Mouse (Mus musculus) CD8-positive naive resting alpha-beta T cell, adult 2 months (primary cell): ENCODE results near the gene Rac1.
"Not testable (repeated sequence)": the region's sequence is repeated elsewhere in the genome, so short reads cannot be mapped to it uniquely, and the experiment has no call there.

Experiments used
- DNase-seq, 2 experiments: peaks; one replicate each; pipeline ENCODE4 v3.0.0; 2022; ENCODE audit warnings: low read depth in 2 of 2, low spot score in 2 of 2

The Rac1 gene

GRCm38 (mm10) chr5:143526698-143527331 is 1.0 kb downstream of the Rac1 start:
- DNase-seq: peak; percentile 23 to 43

- DNase-seq: no peak
These were observed 2.2 kb downstream of the Rac1 start for GRCm38 (mm10) chr5:143525454-143526225.

GRCm38 (mm10) chr5:143522882-143523281 is 5.0 kb downstream of the Rac1 start:
- DNase-seq: no peak

DNA sequence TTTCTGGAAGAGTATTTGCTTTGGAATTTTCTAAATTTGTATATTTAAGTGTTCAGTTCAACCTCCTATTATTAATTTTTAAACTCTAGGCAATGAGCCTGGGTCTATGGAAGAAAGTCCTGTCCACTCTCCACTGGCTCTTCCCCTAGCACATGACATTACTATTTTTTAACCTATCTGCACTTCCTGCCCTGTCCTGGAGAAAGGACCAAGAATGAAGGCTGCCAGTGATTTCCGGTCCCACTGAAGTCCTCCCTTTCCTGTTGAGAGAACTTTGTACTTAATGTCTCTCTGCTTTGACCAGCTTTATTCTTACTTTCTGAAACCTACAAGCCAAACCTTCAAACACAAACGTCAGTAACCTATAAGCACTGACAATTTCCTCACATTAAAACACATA is 7.4 kb downstream of the Rac1 start:
- DNase-seq: no peak

DNA sequence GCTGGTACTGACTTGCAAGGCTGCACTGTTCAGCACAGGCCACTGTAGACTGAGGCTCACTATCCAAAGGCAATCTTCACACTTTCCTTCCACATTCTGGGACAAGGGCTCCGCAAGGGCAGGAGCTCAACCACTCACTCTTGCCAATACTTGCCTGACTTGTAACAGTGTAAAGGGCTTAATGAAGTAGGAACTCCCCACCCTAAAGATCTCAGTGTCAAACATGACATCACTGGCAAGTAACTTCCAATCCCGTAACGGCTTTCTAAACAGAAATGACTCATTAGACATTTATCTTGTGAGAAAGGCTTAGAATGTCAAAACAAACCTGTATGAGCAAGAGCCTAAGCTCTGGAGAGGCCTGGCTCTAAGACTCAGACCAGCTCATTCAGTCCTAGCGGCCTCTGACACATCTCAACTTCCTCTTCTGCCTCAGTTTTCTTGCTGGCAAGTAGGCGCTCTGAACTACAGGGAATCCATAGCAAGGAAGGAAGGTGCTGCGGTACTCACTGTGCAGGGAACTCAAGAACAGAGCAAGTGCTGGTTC is 9.7 kb downstream of the Rac1 start:
- DNase-seq: no peak

DNA sequence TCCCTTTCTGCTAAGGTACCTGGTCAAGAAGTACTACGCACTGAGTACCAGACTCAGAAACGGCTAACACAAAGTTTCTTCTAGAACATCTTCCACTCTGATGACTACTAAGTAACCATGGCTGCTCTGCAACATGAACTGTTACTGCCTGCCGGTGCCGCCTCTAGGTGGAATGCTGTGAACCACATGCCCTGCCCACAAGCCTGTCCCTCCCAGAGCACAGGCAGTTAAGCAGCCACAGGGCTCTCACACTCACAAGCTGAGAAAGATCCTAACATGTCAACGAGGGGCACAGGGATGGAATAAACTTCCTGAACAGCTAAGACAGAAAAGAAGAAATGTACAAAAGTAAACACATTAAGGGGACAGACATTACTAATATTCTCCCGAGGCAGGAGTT is 10.4 kb downstream of the Rac1 start:
- no peak for DNase-seq

- no peak for DNase-seq
These were observed 10.8 kb downstream of the Rac1 start for GRCm38 (mm10) chr5:143517005-143517404.

- no peak for DNase-seq
These were observed 13.0 kb downstream of the Rac1 start for GRCm38 (mm10) chr5:143514878-143515277.

GRCm38 (mm10) chr5:143512305-143512704 is 15.5 kb downstream of the Rac1 start:
- DNase-seq: no peak

- DNase-seq: no peak
These were observed 16.3 kb downstream of the Rac1 start for GRCm38 (mm10) chr5:143511577-143511976.

- DNase-seq: no peak
These were observed 18.1 kb downstream of the Rac1 start for GRCm38 (mm10) chr5:143509737-143510136.

- no peak for DNase-seq
These were observed 18.5 kb downstream of the Rac1 start for GRCm38 (mm10) chr5:143509294-143509693.

- DNase-seq: no peak
These were observed 22.3 kb downstream of the Rac1 start for GRCm38 (mm10) chr5:143505545-143505944.

GRCm38 (mm10) chr5:143505056-143505455 is 22.8 kb downstream of the Rac1 start:
- no peak for DNase-seq

- peak in 1 of 2 experiments; percentile 35 for DNase-seq
These were observed 23.4 kb downstream of the Rac1 start for GRCm38 (mm10) chr5:143504453-143504852.

DNA sequence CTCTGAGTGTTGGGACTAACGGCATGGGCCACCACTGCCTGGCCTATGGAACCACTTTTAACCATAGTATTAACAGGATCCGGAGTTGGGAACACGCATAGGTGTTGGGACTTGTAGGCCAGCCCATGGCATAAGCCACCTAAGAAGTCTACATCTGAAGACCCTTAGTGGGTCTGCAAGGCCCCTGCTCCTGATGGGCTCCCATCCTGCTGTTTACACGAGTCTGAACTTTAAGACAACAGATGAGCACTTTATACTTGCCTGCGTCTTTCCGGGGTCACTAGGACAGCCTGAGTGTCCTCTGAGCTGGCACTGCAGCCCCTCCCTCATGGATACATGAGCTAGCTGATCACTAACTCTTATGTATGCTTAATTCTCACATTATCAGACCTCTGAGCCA is 24.1 kb downstream of the Rac1 start:
- DNase-seq: no peak

GRCm38 (mm10) chr5:143502899-143503557 is 24.8 kb downstream of the Rac1 start:
- no peak for DNase-seq

DNA sequence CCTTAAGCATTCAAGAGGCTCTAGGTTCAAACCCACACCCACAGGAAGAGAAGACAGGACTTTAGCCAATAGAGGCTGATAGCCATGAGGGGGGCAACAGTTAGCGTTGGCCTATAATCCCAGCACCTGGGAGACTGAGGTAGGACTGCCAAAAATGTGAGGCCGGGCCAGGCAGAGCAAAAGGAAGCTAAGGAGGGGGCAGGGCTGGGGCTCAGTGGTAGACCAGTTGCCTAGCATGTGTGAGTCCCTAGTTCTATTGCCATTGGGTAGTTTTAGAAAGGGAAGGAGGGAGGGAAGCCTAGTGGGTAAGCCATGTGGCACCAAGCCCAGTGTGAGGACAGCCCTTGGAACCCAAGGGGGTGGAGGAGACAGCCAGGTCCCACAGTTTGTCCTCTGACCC is 26.2 kb downstream of the Rac1 start:
- no peak for DNase-seq

- DNase-seq: no peak
These were observed 26.7 kb downstream of the Rac1 start for GRCm38 (mm10) chr5:143501140-143501539.

- DNase-seq: not testable (repeated sequence)
These were observed 27.1 kb downstream of the Rac1 start for GRCm38 (mm10) chr5:143500711-143501110.

- no peak for DNase-seq
These were observed 28.1 kb downstream of the Rac1 start for GRCm38 (mm10) chr5:143499686-143500085.

DNA sequence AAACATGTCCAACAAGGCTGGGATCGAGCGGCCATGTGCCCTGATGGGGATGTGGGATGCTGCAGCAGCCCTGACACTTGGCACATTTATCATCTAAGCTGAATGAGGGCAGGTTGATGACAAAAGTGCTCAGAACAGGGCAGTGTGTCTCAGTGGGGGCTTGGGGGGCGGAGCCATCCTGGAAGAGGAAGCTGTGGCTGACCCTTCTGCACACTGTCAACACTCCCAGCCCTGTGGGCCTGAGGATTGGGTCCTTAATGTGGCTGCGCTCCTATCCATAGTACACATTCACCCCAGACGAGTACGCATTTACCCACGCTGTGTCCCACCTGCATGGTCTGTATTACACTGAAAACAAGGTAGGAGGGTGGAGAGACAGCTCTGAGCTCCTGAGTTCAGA is 28.6 kb downstream of the Rac1 start:
- no peak for DNase-seq
